Mouse (Mus musculus) hindbrain, embryonic 14.5 days (tissue): ENCODE measurements around the gene Qsox2. TPM values are rescaled to one million over a fixed set of nuclear protein-coding genes. Genes with fewer than 3 reads are reported as not detected.

ENCODE experiments used
- ATAC-seq: fragments of 200-750 bp; cut with Nextera tagmentation; 2 replicates; pipeline ENCODE4 v1.8.0; 2017; ENCODE audit warnings: moderate number of reproducible peaks, mild to moderate bottlenecking, moderate TSS enrichment, moderate library complexity; ENCODE audit not compliant: low FRiP score
- DNase-seq: peaks from one replicate; pipeline ENCODE4 v3.0.0-alpha.2; 2015; ENCODE audit warnings: low spot score
- H3K27ac ChIP-seq: fragments of 300-500 bp; sonication (generic); 2 replicates; pipeline ENCODE4 v1.5.1; 2014; ENCODE audit warnings: mild to moderate bottlenecking, moderate library complexity
- H3K27me3 ChIP-seq: fragments of 300-500 bp; sonication (generic); 2 replicates; pipeline ENCODE4 v1.6.1; 2014; ENCODE audit warnings: mild to moderate bottlenecking, low read length, mixed read lengths; ENCODE audit not compliant: control insufficient read depth, insufficient read depth
- H3K36me3 ChIP-seq: fragments of 300-500 bp; sonication (generic); replicated peaks from 2 replicates; pipeline ENCODE4 v1.6.1; 2014; ENCODE audit not compliant: control insufficient read depth, insufficient read depth
- H3K4me1 ChIP-seq: fragments of 300-500 bp; sonication (generic); replicated peaks from 2 replicates; pipeline ENCODE4 v1.6.1; 2014; ENCODE audit warnings: antibody characterized with exemption, low read length, mixed read lengths; ENCODE audit not compliant: control insufficient read depth, insufficient read depth
- H3K4me2 ChIP-seq: fragments of 300-500 bp; sonication (generic); replicated peaks from 2 replicates; pipeline ENCODE4 v1.6.1; 2014; ENCODE audit warnings: mild to moderate bottlenecking, moderate library complexity
- H3K4me3 ChIP-seq: fragments of 300-500 bp; sonication (generic); replicated peaks from 2 replicates; pipeline ENCODE4 v1.5.1; 2014; ENCODE audit warnings: mild to moderate bottlenecking, low read length
- H3K9ac ChIP-seq: fragments of 300-500 bp; sonication (generic); 2 replicates; pipeline ENCODE4 v1.6.1; 2014
- H3K9me3 ChIP-seq: fragments of 300-500 bp; sonication (generic); 2 replicates; pipeline ENCODE4 v1.6.1; 2016; ENCODE audit warnings: low read length; ENCODE audit not compliant: control insufficient read depth
- WGBS: fragments of 180-500 bp; shearing (Covaris S2); extraction: QIAGEN DNeasy Blood & Tissue Kit; methylation state at CpG from one replicate; pipeline ENCODE4 v1.1.7; 2014; 5-methylcytosine and 5-hydroxymethylcytosine counted together
- polyA plus RNA-seq: library from polyadenylated mRNA; unstranded; fragments of >200 nt; fragmentation: Nextera tagmentation; extraction: Ambion mirVana; gene quantifications from 2 replicates; pipeline ENCODE4 v1.2.1, GENCODE M21; 2014

The Qsox2 gene
- polyA plus RNA-seq, result 15.2 and 16.1 TPM in 2 replicates

- peak within 1 kb of the TSS; percentile 91 for H3K9ac ChIP-seq
- H3K36me3 ChIP-seq, result no peaks in the 10 kb centered on the region
- ATAC-seq (peak; percentile 88), DNase-seq (peak; percentile 88)
- H3K9me3 ChIP-seq, result no peaks in the 10 kb centered on the region
- H3K4me3 ChIP-seq, result peak within 1 kb of the TSS; percentile 97
- peak within 1 kb of the TSS; percentile 93 for H3K4me2 ChIP-seq
- WGBS, result 1% methylated on average over 36 of the region's 36 CpGs
- peaks cover 9% of the 10 kb centered on the region for H3K4me1 ChIP-seq
- H3K27ac ChIP-seq, result peak within 1 kb of the TSS; percentile 86
- no peaks in the 10 kb centered on the region for H3K27me3 ChIP-seq
These were observed at the start of gene Qsox2 for GRCm38 (mm10) chr2:26237290-26237782. Gene Qsox2, minus strand, starts transcription at chr2:26237525.

GRCm38 (mm10) chr2:26286391-26286790, 49.1 kb upstream of the Qsox2 start:
- DNase-seq (no peak), ATAC-seq (no peak)
- no peak overlapping the region for H3K4me3 ChIP-seq
- H3K36me3 ChIP-seq, result no peaks in the 10 kb centered on the region
- H3K9me3 ChIP-seq, result no peaks in the 10 kb centered on the region
- H3K4me2 ChIP-seq, result no peak overlapping the region
- peaks cover 8% of the 10 kb centered on the region for H3K4me1 ChIP-seq
- H3K9ac ChIP-seq, result no peak overlapping the region
- no peaks in the 10 kb centered on the region for H3K27me3 ChIP-seq
- no peak overlapping the region for H3K27ac ChIP-seq
- 45% methylated on average over 7 of the region's 7 CpGs for WGBS

- Histone ChIP-seq H3K36me3 (no peaks in the 10 kb centered on the region), H3K27me3 (no peaks in the 10 kb centered on the region), H3K9me3 (no peaks in the 10 kb centered on the region), H3K27ac (no peak overlapping the region), H3K4me2 (no peak overlapping the region), H3K9ac (no peak overlapping the region), H3K4me3 (no peak overlapping the region), H3K4me1 (peaks cover 8% of the 10 kb centered on the region)
- DNase-seq (no peak), ATAC-seq (no peak)
- WGBS, result 42% methylated on average over 7 of the region's 7 CpGs
These were observed 48.5 kb upstream of the Qsox2 start for GRCm38 (mm10) chr2:26285804-26286203.

GRCm38 (mm10) chr2:26280594-26280993, 43.3 kb upstream of the Qsox2 start:
- no peak overlapping the region for H3K4me2 ChIP-seq
- no peak overlapping the region for H3K9ac ChIP-seq
- no peak overlapping the region for H3K27ac ChIP-seq
- no peaks in the 10 kb centered on the region for H3K36me3 ChIP-seq
- peaks cover 1% of the 10 kb centered on the region for H3K4me1 ChIP-seq
- no peaks in the 10 kb centered on the region for H3K9me3 ChIP-seq
- no peak for DNase-seq
- ATAC-seq, result no peak
- 80% methylated on average over 11 of the region's 11 CpGs for WGBS
- no peaks in the 10 kb centered on the region for H3K27me3 ChIP-seq
- H3K4me3 ChIP-seq, result no peak overlapping the region

- H3K36me3 ChIP-seq, result no peaks in the 10 kb centered on the region
- H3K4me1 ChIP-seq, result no peaks in the 10 kb centered on the region
- 81% methylated on average over 3 of the region's 3 CpGs for WGBS
- no peak for DNase-seq
- H3K9ac ChIP-seq, result no peak overlapping the region
- no peak for ATAC-seq
- no peak overlapping the region for H3K27ac ChIP-seq
- no peaks in the 10 kb centered on the region for H3K9me3 ChIP-seq
- H3K4me2 ChIP-seq, result no peak overlapping the region
- H3K4me3 ChIP-seq, result no peak overlapping the region
- no peaks in the 10 kb centered on the region for H3K27me3 ChIP-seq
These were observed 42.4 kb upstream of the Qsox2 start for GRCm38 (mm10) chr2:26279712-26280111.

GRCm38 (mm10) chr2:26273611-26274010, 36.3 kb upstream of the Qsox2 start:
- DNase-seq, result peak; percentile 82

GRCm38 (mm10) chr2:26268216-26268615, 30.9 kb upstream of the Qsox2 start:
- Histone ChIP-seq H3K27me3 (no peaks in the 10 kb centered on the region), H3K4me2 (no peak overlapping the region), H3K4me3 (no peak overlapping the region), H3K27ac (no peak overlapping the region), H3K36me3 (no peaks in the 10 kb centered on the region), H3K9me3 (no peaks in the 10 kb centered on the region), H3K9ac (no peak overlapping the region), H3K4me1 (no peaks in the 10 kb centered on the region)
- WGBS, result 59% methylated on average over 3 of the region's 3 CpGs
- ATAC-seq, result no peak
- DNase-seq, result no peak

More at GRCm38 (mm10) chr2:26273611-26274010, 36.3 kb upstream of the Qsox2 start:
- no peak overlapping the region for H3K4me3 ChIP-seq
- H3K9ac ChIP-seq, result no peak overlapping the region
- no peaks in the 10 kb centered on the region for H3K36me3 ChIP-seq
- ATAC-seq, result 0 out of 2 replicates have a peak, but pooled peaks have one; percentile 46
- H3K9me3 ChIP-seq, result no peaks in the 10 kb centered on the region
- no peaks in the 10 kb centered on the region for H3K27me3 ChIP-seq
- H3K4me2 ChIP-seq, result no peak overlapping the region
- H3K27ac ChIP-seq, result no peak overlapping the region
- no peaks in the 10 kb centered on the region for H3K4me1 ChIP-seq
- WGBS, result 23% methylated on average over 7 of the region's 7 CpGs

- WGBS, result 87% methylated on average over 10 of the region's 10 CpGs
- no peak for DNase-seq
- H3K36me3 ChIP-seq, result no peaks in the 10 kb centered on the region
- H3K9ac ChIP-seq, result no peak overlapping the region
- H3K4me1 ChIP-seq, result no peaks in the 10 kb centered on the region
- H3K4me3 ChIP-seq, result no peak overlapping the region
- H3K9me3 ChIP-seq, result no peaks in the 10 kb centered on the region
- no peak overlapping the region for H3K27ac ChIP-seq
- ATAC-seq, result no peak
- no peaks in the 10 kb centered on the region for H3K27me3 ChIP-seq
- H3K4me2 ChIP-seq, result no peak overlapping the region
These were observed 28.9 kb upstream of the Qsox2 start for GRCm38 (mm10) chr2:26266066-26266742.

GRCm38 (mm10) chr2:26265095-26265494, 27.8 kb upstream of the Qsox2 start:
- H3K27me3 ChIP-seq, result no peaks in the 10 kb centered on the region
- no peaks in the 10 kb centered on the region for H3K4me1 ChIP-seq
- H3K9me3 ChIP-seq, result no peaks in the 10 kb centered on the region
- no peak overlapping the region for H3K4me3 ChIP-seq
- H3K9ac ChIP-seq, result no peak overlapping the region
- no peaks in the 10 kb centered on the region for H3K36me3 ChIP-seq
- no peak overlapping the region for H3K4me2 ChIP-seq
- no peak for ATAC-seq
- no peak for DNase-seq
- H3K27ac ChIP-seq, result no peak overlapping the region
- WGBS, result 85% methylated on average over 2 of the region's 2 CpGs
